Comparison of ENCODE assay signal across 10 mouse cellular contexts in the genomic region with DNA sequence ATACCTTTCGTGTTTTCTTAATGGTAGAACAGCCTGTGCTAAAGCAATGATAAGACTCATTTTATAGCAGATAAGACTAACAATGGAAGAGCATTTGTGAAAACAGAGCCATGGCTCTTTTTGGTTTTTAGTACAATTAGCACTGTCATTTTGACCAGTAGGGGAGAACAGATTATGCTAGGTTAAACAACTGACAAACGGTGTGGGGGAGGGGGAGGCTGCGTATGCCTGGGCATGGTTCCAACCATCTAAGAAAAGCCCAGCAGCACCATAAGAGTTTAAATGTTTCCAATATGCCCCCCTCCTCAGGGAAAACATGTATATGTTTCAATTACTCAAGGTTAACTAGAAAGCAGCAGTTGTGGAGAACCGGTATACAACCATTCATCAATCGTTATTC.
DNase-seq lines count a peak whose midpoint lies in the region; ATAC-seq and TF ChIP-seq lines count a peak whose summit lies in the region.
"Had no signal": no experiment of that assay in that cellular context is flagged by ENCODE, and none has a peak within 500 bp of the region (broad histone marks: within the 10 kb centered on the region; RNA-seq: fewer than 3 reads in every experiment).

No protein-coding gene starts in this region.

- H3K4me2 ChIP-seq in heart, postnatal 0 days (ENCODE audit: low read depth, low read length), result 0 out of 2 replicates have a peak overlapping the region, but pooled peaks have one; percentile 2
- peak overlapping the region; percentile 17; the same call in 1 of the 2 replicates for H3K4me2 ChIP-seq in forebrain, embryonic 16.5 days (ENCODE audit: low read length)
- H3K4me2 ChIP-seq in liver, embryonic 12.5 days, result no peak overlapping the region
- H3K4me2 ChIP-seq: limb, embryonic 15.5 days had no signal

- H3K4me3 ChIP-seq in heart, postnatal 0 days (ENCODE audit: low read depth, low read length), result no peak overlapping the region
- no peak overlapping the region for H3K4me3 ChIP-seq in forebrain, embryonic 16.5 days (replicated peaks; ENCODE audit: low read length)
- no peak overlapping the region for H3K4me3 ChIP-seq in liver, embryonic 12.5 days
- H3K4me3 ChIP-seq: limb, embryonic 15.5 days had no signal

- no peak overlapping the region for H3K9ac ChIP-seq in heart, postnatal 0 days (replicated peaks; ENCODE audit: low read depth, low read length)
- H3K9ac ChIP-seq in forebrain, embryonic 16.5 days (replicated peaks; ENCODE audit: low read depth, low read length), result no peak overlapping the region
- no peak overlapping the region for H3K9ac ChIP-seq in liver, embryonic 12.5 days
- H3K9ac ChIP-seq: limb, embryonic 15.5 days had no signal

- peak; percentile 21 for DNase-seq in heart, postnatal 0 days (ENCODE audit: low spot score)
- no peak for DNase-seq in heart, adult 9 months (ENCODE audit: low spot score in 2 of 2)
- peak; percentile 10 for DNase-seq in lung, postnatal 14 days
- DNase-seq in lung, postnatal 25 days (ENCODE audit: low spot score), result no peak
- DNase-seq in retina, embryonic 14.5 days (ENCODE audit: low spot score), result peak; percentile 27
- no peak for DNase-seq in thymus, postnatal 25 days
- DNase-seq: thymus, postnatal 36 days had no signal

- 33% methylated on average over 5 of the region's 5 CpGs for WGBS in heart, postnatal 0 days
- WGBS in forebrain, embryonic 16.5 days, result 24% methylated on average over 5 of the region's 5 CpGs
- WGBS in liver, embryonic 12.5 days (ENCODE audit: insufficient replicate concordance), result 59% methylated on average over 5 of the region's 5 CpGs

- peak; percentile 27; the same call in 1 of the 2 replicates for ATAC-seq in heart, postnatal 0 days (ENCODE audit: insufficient read depth, low read depth)
- ATAC-seq in forebrain, embryonic 16.5 days, result peak; percentile 36
- ATAC-seq in liver, embryonic 12.5 days, result no peak

- peaks cover 6% of the 10 kb centered on the region for H3K4me1 ChIP-seq in heart, postnatal 0 days (ENCODE audit: control insufficient read depth, insufficient read depth)
- H3K4me1 ChIP-seq in forebrain, embryonic 16.5 days (replicated peaks; ENCODE audit: control insufficient read depth, insufficient read depth, low read length), result peaks cover 18% of the 10 kb centered on the region
- H3K4me1 ChIP-seq in liver, embryonic 12.5 days, result no peaks in the 10 kb centered on the region

- H3K27me3 ChIP-seq in heart, postnatal 0 days (ENCODE audit: control insufficient read depth, insufficient read depth, low read length), result no peaks in the 10 kb centered on the region
- no peaks in the 10 kb centered on the region for H3K27me3 ChIP-seq in forebrain, embryonic 16.5 days (replicated peaks; ENCODE audit: control insufficient read depth, insufficient read depth, low read length)
- H3K27me3 ChIP-seq in liver, embryonic 12.5 days (replicated peaks), result no peaks in the 10 kb centered on the region
- H3K27me3 ChIP-seq: limb, embryonic 15.5 days had no signal

- TF ChIP-seq CTCF in heart, postnatal 0 days (IDR thresholded peaks at IDR 0.05; ENCODE audit: low read depth), result no peak

- H3K27ac ChIP-seq in heart, postnatal 0 days (ENCODE audit: low read depth), result no peak overlapping the region
- H3K27ac ChIP-seq in forebrain, embryonic 16.5 days (ENCODE audit: low read length), result peak overlapping the region; percentile 44; the same call in 1 of the 2 replicates
- H3K27ac ChIP-seq in liver, embryonic 12.5 days, result no peak overlapping the region
- H3K27ac ChIP-seq: limb, embryonic 15.5 days had no signal

- no peaks in the 10 kb centered on the region for H3K9me3 ChIP-seq in heart, postnatal 0 days (replicated peaks; ENCODE audit: control insufficient read depth, low read length)
- H3K9me3 ChIP-seq in forebrain, embryonic 16.5 days (ENCODE audit: control insufficient read depth, low read length), result no peaks in the 10 kb centered on the region
- no peaks in the 10 kb centered on the region for H3K9me3 ChIP-seq in liver, embryonic 12.5 days (replicated peaks)
- H3K9me3 ChIP-seq: limb, embryonic 15.5 days had no signal

- H3K36me3 ChIP-seq in heart, postnatal 0 days (replicated peaks; ENCODE audit: control insufficient read depth, insufficient read depth, low read length), result no peaks in the 10 kb centered on the region
- no peaks in the 10 kb centered on the region for H3K36me3 ChIP-seq in forebrain, embryonic 16.5 days (ENCODE audit: control insufficient read depth, insufficient read depth)
- no peaks in the 10 kb centered on the region for H3K36me3 ChIP-seq in liver, embryonic 12.5 days
- H3K36me3 ChIP-seq: limb, embryonic 15.5 days had no signal

- no peak for TF ChIP-seq EP300 in heart, postnatal 0 days (IDR thresholded peaks at IDR 0.05; ENCODE audit: low read depth)

Comparison
In these comparisons a context has a peak if more than half of its experiments do, and no peak if none do; other contexts are left out.
1. DNase-seq: peak in heart, postnatal 0 days (single experiment), lung, postnatal 14 days (single experiment) and retina, embryonic 14.5 days (single experiment); none in heart, adult 9 months (0 of 2), lung, postnatal 25 days (single experiment) and thymus, postnatal 25 days (single experiment).